Mouse (Mus musculus) bone marrow macrophage, adult 2 months (primary cell): ENCODE data around the gene Fsd1.

Experiments used
- CTCF ChIP-seq: IDR thresholded peaks from 2 replicates; pipeline ENCODE4 v1.5.1; 2012; ENCODE audit warnings: low read depth, mild to moderate bottlenecking, low read length, moderate library complexity
- POLR2A ChIP-seq: IDR thresholded peaks from 2 replicates; pipeline ENCODE4 v1.6.1; 2012; ENCODE audit warnings: mild to moderate bottlenecking, low read depth, low read length, borderline replicate concordance

DNA sequence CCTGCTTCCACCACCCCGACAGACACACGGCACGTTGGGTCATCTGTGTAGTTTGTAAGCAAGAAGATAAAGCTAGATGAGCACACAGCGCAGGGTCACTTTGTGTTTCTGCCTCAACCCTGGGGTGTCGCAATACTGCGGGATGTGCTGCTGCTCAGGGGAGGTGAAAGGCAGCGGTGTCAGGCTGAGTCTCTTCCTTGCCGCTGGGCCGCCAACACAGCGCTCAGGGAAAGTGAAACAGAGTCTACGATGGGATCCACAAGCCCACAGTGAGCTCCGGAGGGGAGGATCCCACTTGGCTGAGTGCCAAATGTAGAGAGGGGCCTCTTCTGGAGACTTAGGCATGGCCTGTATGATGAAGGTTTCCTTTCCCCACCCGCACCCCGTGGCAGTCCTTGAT lies 23.1 kb upstream of the Fsd1 start:
- TF ChIP-seq CTCF = no peak
- TF ChIP-seq POLR2A = no peak
